In genomic region chr8:111746582-111747465, GRCm38 (mm10) we compare ENCODE assay signal across 12 mouse cellular contexts. TPM values are rescaled to one million over a fixed set of nuclear protein-coding genes. Genes with fewer than 3 reads are reported as not detected.
DNase-seq lines count a peak whose midpoint lies in the region; ATAC-seq and TF ChIP-seq lines count a peak whose summit lies in the region.
"Had no signal": no experiment of that assay in that cellular context is flagged by ENCODE, and none has a peak within 500 bp of the region (broad histone marks: within the 10 kb centered on the region; RNA-seq: fewer than 3 reads in every experiment).

No protein-coding gene starts in this region.

- H3K9me3 ChIP-seq in heart, embryonic 12.5 days (replicated peaks), result no peaks in the 10 kb centered on the region
- H3K9me3 ChIP-seq in ES-E14 (ENCODE audit: control insufficient read depth, insufficient read depth, low read depth, low read length), result no peaks in the 10 kb centered on the region
- no peaks in the 10 kb centered on the region for H3K9me3 ChIP-seq in intestine, embryonic 15.5 days
- H3K9me3 ChIP-seq: limb, embryonic 15.5 days; megakaryocyte, embryonic 14.5 days; neural tube, embryonic 12.5 days had no signal

- no peak overlapping the region for H3K9ac ChIP-seq in heart, embryonic 12.5 days
- H3K9ac ChIP-seq in ES-E14 (ENCODE audit: insufficient read depth, low read depth, low read length, poor library complexity, severe bottlenecking), result peak overlapping the region; percentile 6; the same call in 1 of the 2 replicates
- H3K9ac ChIP-seq in intestine, embryonic 15.5 days, result no peak overlapping the region
- H3K9ac ChIP-seq: limb, embryonic 15.5 days; neural tube, embryonic 12.5 days had no signal

- H3K4me1 ChIP-seq in heart, embryonic 12.5 days (replicated peaks), result peaks cover 49% of the 10 kb centered on the region
- H3K4me1 ChIP-seq in ES-E14 (ENCODE audit: control insufficient read depth in 2 of 2, insufficient read depth in 2 of 2, low read length in 2 of 2, poor library complexity in 1 of 2), result peaks cover 12 to 35% of the 10 kb centered on the region in 2 experiments
- peaks cover 38% of the 10 kb centered on the region for H3K4me1 ChIP-seq in intestine, embryonic 15.5 days (replicated peaks)

- WGBS in heart, embryonic 12.5 days, result 37% methylated on average over 13 of the region's 13 CpGs
- WGBS in intestine, embryonic 15.5 days, result 57% methylated on average over 13 of the region's 13 CpGs

- ATAC-seq in heart, embryonic 12.5 days (ENCODE audit: insufficient number of reproducible peaks, low FRiP score), result no peak
- ATAC-seq in intestine, embryonic 15.5 days, result no peak
- no peak for ATAC-seq in erythroblast, adult 5-6 weeks (replicated peaks; ENCODE audit: low FRiP score, poor library complexity, severe bottlenecking)
- no peak for ATAC-seq in frontal cortex, adult (ENCODE audit: low TSS enrichment)

- H3K4me2 ChIP-seq in heart, embryonic 12.5 days, result no peak overlapping the region
- peak overlapping the region; percentile 54; the same call in 1 of the 2 replicates for H3K4me2 ChIP-seq in intestine, embryonic 15.5 days (replicated peaks)

- intact Hi-C loops in gastrocnemius, adult 2 months (cut with DNase I), result loop anchor here (5.0 kb wide), 1 partner anchor 40 kb away; no protein-coding TSS in a partner anchor

- no peak for DNase-seq in heart, postnatal 4 days
- DNase-seq in 3134 (ENCODE audit: extremely low read depth, insufficient read length, low spot score) (peak; percentile 83), ES-E14 (ENCODE audit: low read depth, low spot score) (no peak)
- DNase-seq in gastrocnemius, adult 2 months, result no peak

- no peak for TF ChIP-seq CTCF in gastrocnemius, adult 2 months (IDR thresholded peaks at IDR 0.05)

- no peaks in the 10 kb centered on the region for H3K27me3 ChIP-seq in heart, embryonic 12.5 days (replicated peaks)
- H3K27me3 ChIP-seq in intestine, embryonic 15.5 days (replicated peaks), result no peaks in the 10 kb centered on the region
- H3K27me3 ChIP-seq: limb, embryonic 15.5 days; neural tube, embryonic 12.5 days had no signal

- no peak overlapping the region for H3K4me3 ChIP-seq in heart, embryonic 12.5 days
- H3K4me3 ChIP-seq in ES-E14 (ENCODE audit: insufficient read depth in 1 of 2, low read depth in 1 of 2, low read length in 2 of 2, poor library complexity in 1 of 2, severe bottlenecking in 1 of 2), result peak overlapping the region in 1 of 2 experiments; percentile 49; a peak in 1 of 4 replicates
- no peak overlapping the region for H3K4me3 ChIP-seq in intestine, embryonic 15.5 days (replicated peaks)
- no peak overlapping the region for H3K4me3 ChIP-seq in gastrocnemius, adult 2 months
- H3K4me3 ChIP-seq: neural tube, embryonic 12.5 days had no signal

- peak overlapping the region; percentile 82 for H3K27ac ChIP-seq in heart, embryonic 12.5 days (ENCODE audit: poor library complexity, severe bottlenecking)
- H3K27ac ChIP-seq in ES-E14 (ENCODE audit: insufficient read depth, low read depth, low read length, poor library complexity, severe bottlenecking), result peak overlapping the region; percentile 15; the same call in 1 of the 2 replicates
- H3K27ac ChIP-seq in intestine, embryonic 15.5 days, result peak overlapping the region; percentile 89
- no peak overlapping the region; the same call in 1 of the 2 replicates for H3K27ac ChIP-seq in gastrocnemius, adult 2 months
- H3K27ac ChIP-seq: neural tube, embryonic 12.5 days had no signal

- in situ Hi-C loops in ES-E14 (cut with MboI; ENCODE audit: low sequenced_read_pairs in 2 of 2, unreplicated experiment in 2 of 2), result no loop called here

- no peaks in the 10 kb centered on the region for H3K36me3 ChIP-seq in heart, embryonic 12.5 days
- no peaks in the 10 kb centered on the region for H3K36me3 ChIP-seq in ES-E14 (ENCODE audit: control insufficient read depth, insufficient read depth, low read length, poor library complexity, severe bottlenecking)
- no peaks in the 10 kb centered on the region for H3K36me3 ChIP-seq in intestine, embryonic 15.5 days
- H3K36me3 ChIP-seq: limb, embryonic 15.5 days; neural tube, embryonic 12.5 days had no signal

TF ChIP-seq in ES-E14, 5 proteins besides CTCF, POLR2A, EP300 and RAD21:
- TF ChIP-seq HCFC1 (IDR thresholded peaks at IDR 0.05; ENCODE audit: borderline replicate concordance, insufficient read depth, low read length), result no peak
- no peak for TF ChIP-seq ZNF384 (IDR thresholded peaks at IDR 0.05; ENCODE audit: low read depth, low read length)
- no peak for TF ChIP-seq MAFK (IDR thresholded peaks at IDR 0.05; ENCODE audit: insufficient read depth, low read depth, low read length)
- TF ChIP-seq CHD2 (IDR thresholded peaks at IDR 0.05; ENCODE audit: low read depth, low read length), result no peak
- TF ChIP-seq ZC3H11A (IDR thresholded peaks at IDR 0.05; ENCODE audit: borderline replicate concordance, low read depth, low read length), result no peak

RNA-seq across cellular contexts. Expression of gene Bcar1, which starts 3.2 kb away (rescaled TPM):
- polyA plus RNA-seq in heart, embryonic 12.5 days (2016; fragmentation: Nextera tagmentation; extraction: Ambion mirVana), result 46.4 and 47.2 TPM in 2 replicates
- 10 to 100 TPM; 62.7 to 65.0 TPM for total RNA-seq in heart, postnatal 4 days (2021)
- 52.9 and 72.6 TPM in 2 replicates for total RNA-seq in ES-E14 (2012; rRNA removed)
- polyA plus RNA-seq in intestine, embryonic 15.5 days (2015; fragmentation: Nextera tagmentation; extraction: Ambion mirVana), result 40.8 and 44.2 TPM in 2 replicates
- 10 to 100 TPM; 10.8 to 12.6 TPM for total RNA-seq in gastrocnemius, adult 2 months (2021)
- total RNA-seq in erythroblast, adult 5-6 weeks (2015; ENCODE audit: low replicate concordance), result not detected in 2 replicates
- total RNA-seq in erythroblast, adult 5-6 weeks (2017; ENCODE audit: low replicate concordance), result not detected in 2 replicates

RNA-seq across cellular contexts. Expression of gene Ctrb1, which starts 56.0 kb away (rescaled TPM):
- not detected in 2 replicates for polyA plus RNA-seq in heart, embryonic 12.5 days (2016; fragmentation: Nextera tagmentation; extraction: Ambion mirVana)
- total RNA-seq in heart, postnatal 4 days (2021), result not detected
- 0.22 and 0.48 TPM in 2 replicates for total RNA-seq in ES-E14 (2012; rRNA removed)
- polyA plus RNA-seq in intestine, embryonic 15.5 days (2015; fragmentation: Nextera tagmentation; extraction: Ambion mirVana), result 1,145 and 3,143 TPM in 2 replicates
- not detected for total RNA-seq in gastrocnemius, adult 2 months (2021)
- not detected in 2 replicates for total RNA-seq in erythroblast, adult 5-6 weeks (2015; ENCODE audit: low replicate concordance)
- not detected in 2 replicates for total RNA-seq in erythroblast, adult 5-6 weeks (2017; ENCODE audit: low replicate concordance)
- polyA plus RNA-seq: embryonic facial prominence, embryonic 11.5 days; neural tube, embryonic 12.5 days had no signal

Comparison
In these comparisons a context has a peak if more than half of its experiments do, and no peak if none do; other contexts are left out.
1. RNA of gene Bcar1, which starts 3.2 kb away (total RNA-seq): 52.9 to 72.6 TPM in ES-E14, 62.7 to 65.0 TPM in heart, postnatal 4 days and 10.8 to 12.6 TPM in gastrocnemius, adult 2 months; not detected in erythroblast, adult 5-6 weeks; every median in the first group is over 10 times any median in the second.